Mouse (Mus musculus) small intestine, adult 2 months (tissue): ENCODE measurements around the gene Pafah1b1. TPM values are rescaled to one million over a fixed set of nuclear protein-coding genes. Genes with fewer than 3 reads are reported as not detected.

Experiments used
- H3K27ac ChIP-seq: fragments of 200-500 bp; 2 replicates; pipeline ENCODE4 v1.5.1; 2012; ENCODE audit warnings: low read depth, low read length, control low read depth, inconsistent platforms; ENCODE audit not compliant: insufficient read depth
- H3K27me3 ChIP-seq: fragments of 200-500 bp; 2 replicates; pipeline ENCODE4 v1.6.1; 2012; ENCODE audit warnings: mild to moderate bottlenecking, moderate library complexity, low read length, inconsistent platforms; ENCODE audit not compliant: control insufficient read depth, insufficient read depth
- H3K36me3 ChIP-seq: fragments of 200-500 bp; 2 replicates; pipeline ENCODE4 v1.6.1; 2012; ENCODE audit warnings: mild to moderate bottlenecking, low read length, control low read depth, inconsistent platforms; ENCODE audit not compliant: control insufficient read depth, insufficient read depth
- H3K4me1 ChIP-seq: fragments of 200-500 bp; 2 replicates; pipeline ENCODE4 v1.6.1; 2012; ENCODE audit warnings: low read length, inconsistent platforms, mixed read lengths; ENCODE audit not compliant: control insufficient read depth, insufficient read depth, insufficient read length
- H3K4me3 ChIP-seq: fragments of 200-500 bp; 2 replicates; pipeline ENCODE4 v1.5.1; 2012; ENCODE audit warnings: low read depth, mild to moderate bottlenecking, control low read depth, inconsistent platforms, low read length, moderate library complexity
- CTCF ChIP-seq: fragments of 200-500 bp; IDR thresholded peaks from 2 replicates; pipeline ENCODE4 v1.5.1; 2012; ENCODE audit warnings: low read depth, mild to moderate bottlenecking, control low read depth, inconsistent platforms, low read length, moderate library complexity, mixed read lengths; ENCODE audit not compliant: insufficient replicate concordance, insufficient read length; ENCODE audit errors: extremely low read depth
- POLR2A ChIP-seq: fragments of 200-500 bp; IDR thresholded peaks from 2 replicates; pipeline ENCODE4 v1.6.1; 2012; ENCODE audit warnings: low read depth, mild to moderate bottlenecking, control low read depth, inconsistent platforms, low read length, moderate library complexity
- WGBS: fragments of 180-500 bp; shearing (Covaris S2); methylation state at CpG from one replicate; pipeline ENCODE4 v1.1.7; 2018; 5-methylcytosine and 5-hydroxymethylcytosine counted together
- polyA plus RNA-seq: library from polyadenylated mRNA; depleted of rRNA; stranded (reverse); fragments of >200 nt; gene quantifications from 2 replicates; pipeline ENCODE4 v1.2.3, GENCODE M21; 2012

Pafah1b1 gene
- polyA plus RNA-seq, 1 experiment, result 9.6 TPM

GRCm38 (mm10) chr11:74650576-74651100 lies 73.8 kb downstream of the Pafah1b1 start:
- 0 out of 2 replicates have a peak, but pooled peaks cover 2% of the 10 kb centered on the region for H3K36me3 ChIP-seq
- H3K4me1 ChIP-seq, result peaks cover 26% of the 10 kb centered on the region
- H3K4me3 ChIP-seq, result peak overlapping the region; percentile 85
- no peaks in the 10 kb centered on the region for H3K27me3 ChIP-seq
- 18% methylated on average over 4 of the region's 4 CpGs for WGBS
- TF ChIP-seq POLR2A, result no peak
- TF ChIP-seq CTCF, result no peak
- peak overlapping the region; percentile 31 for H3K27ac ChIP-seq

- WGBS, result under 1% methylated on average over 53 of the region's 53 CpGs
- peaks cover 26% of the 10 kb centered on the region for H3K4me1 ChIP-seq
- H3K36me3 ChIP-seq, result 0 out of 2 replicates have a peak, but pooled peaks cover 2% of the 10 kb centered on the region
- TF ChIP-seq POLR2A (0 out of 2 replicates have a peak, but pooled peaks have one; percentile 1), CTCF (no peak)
- peak overlapping the region; percentile 85 for H3K4me3 ChIP-seq
- H3K27me3 ChIP-seq, result no peaks in the 10 kb centered on the region
- H3K27ac ChIP-seq, result peak overlapping the region; percentile 62
Measured at GRCm38 (mm10) chr11:74649647-74650551, 74.6 kb downstream of the Pafah1b1 start.

- no peaks in the 10 kb centered on the region for H3K27me3 ChIP-seq
- peak within 1 kb of the TSS; percentile 90 for H3K27ac ChIP-seq
- peaks cover 27% of the 10 kb centered on the region for H3K4me1 ChIP-seq
- under 1% methylated on average over 58 of the region's 58 CpGs for WGBS
- 0 out of 2 replicates have a peak, but pooled peaks cover 2% of the 10 kb centered on the region for H3K36me3 ChIP-seq
- peak; percentile 27; the same call in 1 of the 2 replicates for TF ChIP-seq POLR2A
- TF ChIP-seq CTCF, result no peak
- H3K4me3 ChIP-seq, result peak within 1 kb of the TSS; percentile 85
Measured at GRCm38 (mm10) chr11:74649095-74649646, 75.3 kb downstream of the Pafah1b1 start, which contains the start of gene Cluh. Cluh (plus strand) TSS chr11:74649495.

- 6% methylated on average over 1 of the region's 1 CpGs for WGBS
- Histone ChIP-seq H3K4me3 (peak overlapping the region; percentile 85), H3K36me3 (0 out of 2 replicates have a peak, but pooled peaks cover 2% of the 10 kb centered on the region), H3K4me1 (peaks cover 31% of the 10 kb centered on the region), H3K27ac (peak overlapping the region; percentile 90), H3K27me3 (no peaks in the 10 kb centered on the region)
- TF ChIP-seq POLR2A (no peak), CTCF (no peak)
Measured at GRCm38 (mm10) chr11:74648676-74649075, 75.8 kb downstream of the Pafah1b1 start.

GRCm38 (mm10) chr11:74647966-74648365 lies 76.5 kb downstream of the Pafah1b1 start:
- Histone ChIP-seq H3K4me1 (peaks cover 28% of the 10 kb centered on the region), H3K27ac (peak overlapping the region; percentile 90), H3K36me3 (no peaks in the 10 kb centered on the region), H3K27me3 (no peaks in the 10 kb centered on the region), H3K4me3 (no peak overlapping the region)
- 47% methylated on average over 1 of the region's 1 CpGs for WGBS
- TF ChIP-seq POLR2A (no peak), CTCF (no peak)

GRCm38 (mm10) chr11:74639628-74640027 lies 84.8 kb downstream of the Pafah1b1 start:
- Histone ChIP-seq H3K27me3 (no peaks in the 10 kb centered on the region), H3K4me3 (no peak overlapping the region), H3K27ac (peak overlapping the region; percentile 92), H3K36me3 (no peaks in the 10 kb centered on the region), H3K4me1 (peaks cover 19% of the 10 kb centered on the region)
- 12% methylated on average over 1 of the region's 1 CpGs for WGBS
- TF ChIP-seq POLR2A (no peak), CTCF (no peak)

- TF ChIP-seq CTCF (no peak), POLR2A (no peak)
- 11% methylated on average over 9 of the region's 9 CpGs for WGBS
- peaks cover 15% of the 10 kb centered on the region for H3K4me1 ChIP-seq
- no peaks in the 10 kb centered on the region for H3K27me3 ChIP-seq
- peak overlapping the region; percentile 92 for H3K27ac ChIP-seq
- H3K4me3 ChIP-seq, result peak overlapping the region; percentile 79
- no peaks in the 10 kb centered on the region for H3K36me3 ChIP-seq
Measured at GRCm38 (mm10) chr11:74638791-74639411, 85.6 kb downstream of the Pafah1b1 start.
